Mouse (Mus musculus) heart, adult 2 months (tissue): ENCODE data around the gene Sde2. TPM values are rescaled to one million over a fixed set of nuclear protein-coding genes. Genes with fewer than 3 reads are reported as not detected.

Experiments used
- DNase-seq, 2 experiments: peaks; one replicate each; pipeline ENCODE4 v3.0.0; 2021
- H3K27ac ChIP-seq: fragments of 200-600 bp; 2 replicates; pipeline ENCODE4 v1.8.1; 2022
- H3K27me3 ChIP-seq: fragments of 200-500 bp; 2 replicates; pipeline ENCODE4 v1.6.1; 2012; ENCODE audit warnings: mild to moderate bottlenecking, low read length, inconsistent platforms, mixed read lengths; ENCODE audit not compliant: control insufficient read depth, insufficient read depth
- H3K36me3 ChIP-seq: fragments of 200-500 bp; 2 replicates; pipeline ENCODE4 v1.6.1; 2012; ENCODE audit warnings: low read length, inconsistent platforms; ENCODE audit not compliant: control insufficient read depth, insufficient read depth
- H3K4me1 ChIP-seq: fragments of 200-500 bp; 2 replicates; pipeline ENCODE4 v1.6.1; 2011; ENCODE audit warnings: low read length; ENCODE audit not compliant: control insufficient read depth, insufficient read depth
- H3K4me3 ChIP-seq: fragments of 200-600 bp; 2 replicates; pipeline ENCODE4 v1.8.1; 2022
- H3K79me2 ChIP-seq: fragments of 200-500 bp; replicated peaks from 2 replicates; pipeline ENCODE4 v1.6.1; 2012; ENCODE audit warnings: mild to moderate bottlenecking, inconsistent platforms, low read length, moderate library complexity, mixed read lengths; ENCODE audit not compliant: control insufficient read depth, insufficient read depth
- H3K9ac ChIP-seq: fragments of 200-500 bp; 2 replicates; pipeline ENCODE4 v1.6.1; 2012; ENCODE audit warnings: low read depth, mild to moderate bottlenecking, control low read depth, inconsistent platforms, low read length, mixed read lengths
- CTCF ChIP-seq: fragments of 200-600 bp; IDR thresholded peaks from 2 replicates; pipeline ENCODE4 v1.8.1; 2022; ENCODE audit warnings: antibody characterized with exemption, mild to moderate bottlenecking, moderate library complexity
- EP300 ChIP-seq: fragments of 200-500 bp; IDR thresholded peaks from 2 replicates; pipeline ENCODE4 v1.6.1; 2011; ENCODE audit warnings: low read depth, low read length, control low read depth; ENCODE audit not compliant: insufficient read depth
- POLR2A ChIP-seq: fragments of 200-500 bp; IDR thresholded peaks from 2 replicates; pipeline ENCODE4 v1.6.1; 2011; ENCODE audit warnings: mild to moderate bottlenecking, low read depth, low read length, control low read depth; ENCODE audit not compliant: insufficient read depth
- WGBS: fragments of 180-500 bp; shearing (Covaris S2); methylation state at CpG from one replicate; pipeline ENCODE4 v1.1.7; 2018; 5-methylcytosine and 5-hydroxymethylcytosine counted together
- intact Hi-C: fragments of 180-260 bp; cut with DNase I; formaldehyde crosslinking; loops from one replicate; pipeline ENCODE4 v1.15.1; 2025
- polyA plus RNA-seq: library from polyadenylated mRNA; depleted of rRNA; stranded (reverse); fragments of >200 nt; gene quantifications from 2 replicates; pipeline ENCODE4 v1.2.3, GENCODE M21; 2012
- total RNA-seq, 2 experiments: library from RNA; stranded (reverse); gene quantifications; 2 replicates each; pipeline ENCODE4 v1.2.3; 2021

The Sde2 gene
- total and polyA plus RNA-seq, 3 experiments, result 5.0 to 12.1 (median 11.7) TPM

GRCm38 (mm10) chr1:180901107-180901506, 50.2 kb downstream of the Sde2 start:
- Histone ChIP-seq H3K27me3 (no peaks in the 10 kb centered on the region), H3K79me2 (no peaks in the 10 kb centered on the region), H3K4me3 (no peak overlapping the region), H3K27ac (no peak overlapping the region), H3K9ac (no peak overlapping the region), H3K4me1 (peaks cover 3% of the 10 kb centered on the region), H3K36me3 (no peaks in the 10 kb centered on the region)
- intact Hi-C loops, result loop anchor here (1.0 to 10.0 kb wide), 2 partner anchors 73 to 144 kb away; no protein-coding TSS in a partner anchor
- peak; percentile 90 for TF ChIP-seq CTCF
- no peak for TF ChIP-seq EP300
- DNase-seq, result no peak
- 4% methylated on average over 4 of the region's 4 CpGs for WGBS

- no peak overlapping the region for H3K9ac ChIP-seq
- intact Hi-C loops, result loop anchor here (10.0 kb wide), 1 partner anchor 142 kb away; no protein-coding TSS in a partner anchor
These were observed 52.0 kb downstream of the Sde2 start for GRCm38 (mm10) chr1:180902915-180903314.

GRCm38 (mm10) chr1:180903666-180904038, 52.7 kb downstream of the Sde2 start:
- DNase-seq, result no peak
- H3K27ac ChIP-seq, result peak overlapping the region; percentile 84
- H3K4me3 ChIP-seq, result peak overlapping the region; percentile 83
- H3K27me3 ChIP-seq, result no peaks in the 10 kb centered on the region
- WGBS, result 34% methylated on average over 10 of the region's 10 CpGs
- no peaks in the 10 kb centered on the region for H3K79me2 ChIP-seq
- TF ChIP-seq CTCF, result no peak
- TF ChIP-seq POLR2A, result no peak
- no peak for TF ChIP-seq EP300
- intact Hi-C loops, result loop anchor here (2.0 to 10.0 kb wide), 2 partner anchors 39 to 141 kb away; partner anchors contain the start of gene Tmem63a
- H3K9ac ChIP-seq, result peak overlapping the region; percentile 48
- peaks cover 3% of the 10 kb centered on the region for H3K4me1 ChIP-seq
- no peaks in the 10 kb centered on the region for H3K36me3 ChIP-seq

More at GRCm38 (mm10) chr1:180902915-180903314, 52.0 kb downstream of the Sde2 start:
- Histone ChIP-seq H3K36me3 (no peaks in the 10 kb centered on the region), H3K27me3 (no peaks in the 10 kb centered on the region), H3K79me2 (no peaks in the 10 kb centered on the region), H3K4me3 (no peak overlapping the region), H3K4me1 (peaks cover 3% of the 10 kb centered on the region), H3K27ac (no peak overlapping the region)
- TF ChIP-seq EP300 (no peak), CTCF (no peak), POLR2A (no peak)
- peak in 1 of 2 experiments; percentile 31 for DNase-seq
- WGBS, result 33% methylated on average over 5 of the region's 5 CpGs

GRCm38 (mm10) chr1:180904039-180904814, 53.3 kb downstream of the Sde2 start, which contains the start of gene Pycr2:
Gene Pycr2 (plus strand): TSS chr1:180904293.
- under 1% methylated on average over 52 of the region's 52 CpGs for WGBS
- peak within 1 kb of the TSS; percentile 84 for H3K27ac ChIP-seq
- intact Hi-C loops, result loop anchor here (2.0 to 10.0 kb wide), 2 partner anchors 39 to 141 kb away; partner anchors contain the start of gene Tmem63a
- H3K79me2 ChIP-seq, result no peaks in the 10 kb centered on the region
- H3K36me3 ChIP-seq, result no peaks in the 10 kb centered on the region
- H3K9ac ChIP-seq, result peak within 1 kb of the TSS; percentile 74
- peak within 1 kb of the TSS; percentile 83 for H3K4me3 ChIP-seq
- TF ChIP-seq EP300 (no peak), POLR2A (peak; percentile 93)
- DNase-seq, result peak; percentile 94
- H3K4me1 ChIP-seq, result peaks cover 3% of the 10 kb centered on the region
- H3K27me3 ChIP-seq, result no peaks in the 10 kb centered on the region

GRCm38 (mm10) chr1:180904815-180905080, 53.8 kb downstream of the Sde2 start:
- no peaks in the 10 kb centered on the region for H3K79me2 ChIP-seq
- H3K27ac ChIP-seq, result peak overlapping the region; percentile 75; the same call in 1 of the 2 replicates
- H3K36me3 ChIP-seq, result no peaks in the 10 kb centered on the region
- TF ChIP-seq EP300 (no peak), POLR2A (no peak), CTCF (no peak)
- H3K4me1 ChIP-seq, result peaks cover 3% of the 10 kb centered on the region
- 7% methylated on average over 5 of the region's 5 CpGs for WGBS
- H3K9ac ChIP-seq, result peak overlapping the region; percentile 74
- H3K27me3 ChIP-seq, result no peaks in the 10 kb centered on the region
- DNase-seq, result no peak
- peak overlapping the region; percentile 83 for H3K4me3 ChIP-seq
- intact Hi-C loops, result loop anchor here (2.0 to 10.0 kb wide), 2 partner anchors 38 to 140 kb away; partner anchors contain the start of gene Tmem63a

- intact Hi-C loops, result loop anchor here (2.0 to 10.0 kb wide), 2 partner anchors 37 to 139 kb away; partner anchors contain the start of gene Tmem63a
- no peaks in the 10 kb centered on the region for H3K79me2 ChIP-seq
- H3K36me3 ChIP-seq, result no peaks in the 10 kb centered on the region
- DNase-seq, result no peak
- WGBS, result 75% methylated on average over 6 of the region's 6 CpGs
- peaks cover 3% of the 10 kb centered on the region for H3K4me1 ChIP-seq
- H3K4me3 ChIP-seq, result no peak overlapping the region
- no peak overlapping the region for H3K27ac ChIP-seq
- H3K27me3 ChIP-seq, result no peaks in the 10 kb centered on the region
- no peak overlapping the region for H3K9ac ChIP-seq
- TF ChIP-seq POLR2A (no peak), EP300 (no peak), CTCF (no peak)
These were observed 54.4 kb downstream of the Sde2 start for GRCm38 (mm10) chr1:180905307-180905706.
